Mouse (Mus musculus) midbrain, embryonic 11.5 days (tissue): ENCODE measurements at regions not wholly inside any gene's neighbourhood (a gene's known extent, or its start where the extent isn't known, plus 50 kb on each side); places are given as distances from the start of the nearest gene placed in this dataset.

Experiments
- ATAC-seq: fragments of 200-750 bp; cut with Nextera tagmentation; 2 replicates; pipeline ENCODE4 v1.8.0; 2017; ENCODE audit warnings: moderate TSS enrichment, moderate library complexity; ENCODE audit not compliant: low FRiP score
- DNase-seq: peaks from one replicate; pipeline ENCODE4 v3.0.0; 2015; ENCODE audit warnings: low spot score; ENCODE audit errors: missing footprints
- H3K27ac ChIP-seq: fragments of 300-500 bp; sonication (generic); 2 replicates; pipeline ENCODE4 v1.5.1; 2014; ENCODE audit warnings: low read depth, low read length
- H3K27me3 ChIP-seq: fragments of 300-500 bp; sonication (generic); 2 replicates; pipeline ENCODE4 v1.6.1; 2014; ENCODE audit warnings: mild to moderate bottlenecking, low read length, moderate library complexity, mixed read lengths; ENCODE audit not compliant: control insufficient read depth, insufficient read depth
- H3K36me3 ChIP-seq: fragments of 300-500 bp; sonication (generic); 2 replicates; pipeline ENCODE4 v1.6.1; 2014; ENCODE audit warnings: mild to moderate bottlenecking, low read length, moderate library complexity, mixed read lengths; ENCODE audit not compliant: control insufficient read depth, insufficient read depth
- H3K4me1 ChIP-seq: fragments of 300-500 bp; sonication (generic); 2 replicates; pipeline ENCODE4 v1.6.1; 2014; ENCODE audit warnings: low read length; ENCODE audit not compliant: control insufficient read depth, insufficient read depth
- H3K4me2 ChIP-seq: fragments of 300-500 bp; sonication (generic); 2 replicates; pipeline ENCODE4 v1.6.1; 2014; ENCODE audit warnings: mild to moderate bottlenecking, moderate library complexity
- H3K4me3 ChIP-seq: fragments of 300-500 bp; sonication (generic); 2 replicates; pipeline ENCODE4 v1.5.1; 2014; ENCODE audit warnings: low read depth, low read length
- H3K9ac ChIP-seq: fragments of 300-500 bp; sonication (generic); 2 replicates; pipeline ENCODE4 v1.6.1; 2014; ENCODE audit warnings: low read length
- H3K9me3 ChIP-seq: fragments of 300-500 bp; sonication (generic); 2 replicates; pipeline ENCODE4 v1.6.1; 2016; ENCODE audit warnings: low read length; ENCODE audit not compliant: control insufficient read depth
- WGBS: fragments of 180-500 bp; shearing (Covaris S2); extraction: QIAGEN DNeasy Blood & Tissue Kit; methylation state at CpG from one replicate; pipeline ENCODE4 v1.1.7; 2014; 5-methylcytosine and 5-hydroxymethylcytosine counted together

DNA sequence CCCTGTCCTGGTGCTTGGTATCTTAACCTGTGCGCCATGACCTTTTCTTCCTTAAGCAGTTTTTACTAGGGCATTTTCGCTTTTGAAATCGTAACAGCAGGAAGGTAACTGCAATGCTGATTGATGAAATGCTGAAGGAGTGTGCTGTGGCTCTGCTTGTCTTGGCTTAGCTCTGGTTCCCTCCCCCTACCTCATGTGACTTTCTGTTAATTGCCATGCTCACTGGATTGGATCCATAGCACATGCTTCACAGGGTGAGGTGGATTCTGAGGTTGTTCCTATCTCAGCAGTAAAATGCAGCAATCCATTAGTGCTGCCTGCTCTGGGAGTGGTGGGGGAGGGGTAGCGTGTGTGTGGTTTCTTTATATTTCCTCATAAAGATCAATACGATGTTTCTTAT is 268.6 kb upstream of the Eef2kmt start:
- Histone ChIP-seq H3K27ac (no peak overlapping the region), H3K4me2 (no peak overlapping the region), H3K27me3 (no peaks in the 10 kb centered on the region), H3K9me3 (no peaks in the 10 kb centered on the region), H3K36me3 (no peaks in the 10 kb centered on the region), H3K9ac (no peak overlapping the region), H3K4me3 (no peak overlapping the region), H3K4me1 (no peaks in the 10 kb centered on the region)
- peak; percentile 53 for DNase-seq
- ATAC-seq, result no peak
- WGBS, result 93% methylated on average over 5 of the region's 5 CpGs

- Histone ChIP-seq H3K27ac (peak overlapping the region; percentile 20; the same call in 1 of the 2 replicates), H3K4me2 (no peak overlapping the region)
Observed at GRCm38 (mm10) chr16:5523402-5524021, 267.7 kb upstream of the Eef2kmt start.

DNA sequence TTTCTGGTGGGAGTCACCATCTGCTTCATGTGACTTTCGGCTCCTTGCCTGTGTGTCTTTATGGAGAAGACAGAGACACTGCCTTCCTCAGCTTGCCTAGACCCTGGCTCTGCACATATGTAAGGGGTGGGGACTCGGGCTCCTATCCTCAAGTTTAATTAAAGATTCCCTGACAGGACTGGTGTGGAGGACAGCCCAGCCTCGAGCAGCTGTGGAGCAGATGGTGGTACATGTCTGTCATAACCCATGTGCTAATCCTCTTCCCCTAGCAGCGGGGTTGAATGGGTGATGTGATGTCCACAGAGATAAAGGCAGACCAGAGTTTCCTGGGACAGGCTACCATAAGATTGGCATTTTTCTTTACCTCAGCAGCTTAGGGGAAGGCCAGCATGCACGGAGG is 262.0 kb upstream of the Eef2kmt start:
- no peaks in the 10 kb centered on the region for H3K36me3 ChIP-seq
- no peaks in the 10 kb centered on the region for H3K27me3 ChIP-seq
- no peaks in the 10 kb centered on the region for H3K4me1 ChIP-seq
- WGBS, result 61% methylated on average over 5 of the region's 5 CpGs
- H3K27ac ChIP-seq, result no peak overlapping the region
- ATAC-seq (peak; percentile 59; the same call in 1 of the 2 replicates), DNase-seq (no peak)
- H3K9ac ChIP-seq, result no peak overlapping the region
- H3K4me3 ChIP-seq, result no peak overlapping the region
- no peak overlapping the region for H3K4me2 ChIP-seq
- H3K9me3 ChIP-seq, result no peaks in the 10 kb centered on the region

More at GRCm38 (mm10) chr16:5523402-5524021, 267.7 kb upstream of the Eef2kmt start:
- H3K4me3 ChIP-seq, result no peak overlapping the region
- H3K4me1 ChIP-seq, result no peaks in the 10 kb centered on the region
- H3K9ac ChIP-seq, result no peak overlapping the region
- H3K27me3 ChIP-seq, result no peaks in the 10 kb centered on the region
- DNase-seq (peak; percentile 80), ATAC-seq (peak; percentile 11; the same call in 1 of the 2 replicates)
- 66% methylated on average over 7 of the region's 7 CpGs for WGBS
- H3K36me3 ChIP-seq, result no peaks in the 10 kb centered on the region
- H3K9me3 ChIP-seq, result no peaks in the 10 kb centered on the region

DNA sequence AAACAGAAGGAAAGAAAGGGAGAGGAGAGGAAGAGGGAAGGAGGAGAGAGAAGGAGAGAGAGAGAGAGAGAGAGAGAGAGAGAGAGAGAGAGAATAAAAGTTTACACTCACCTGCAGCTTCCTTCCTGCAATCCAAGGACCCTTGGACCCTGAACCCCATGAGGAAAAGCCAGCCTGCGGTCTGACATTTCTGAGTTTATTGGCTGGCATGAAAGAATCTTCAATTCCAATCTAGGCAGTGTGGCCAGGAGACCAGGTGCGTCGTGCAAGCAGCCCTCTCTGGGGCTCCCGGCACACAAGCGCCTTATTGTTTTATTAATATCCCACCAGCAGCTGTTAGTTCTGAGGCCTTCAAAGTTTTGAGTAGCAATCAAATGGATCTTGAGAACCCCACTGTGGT is 260.1 kb upstream of the Eef2kmt start:
- peak; percentile 80 for DNase-seq
- Histone ChIP-seq H3K27me3 (no peaks in the 10 kb centered on the region), H3K4me2 (no peak overlapping the region), H3K4me1 (no peaks in the 10 kb centered on the region), H3K9ac (no peak overlapping the region), H3K36me3 (no peaks in the 10 kb centered on the region), H3K4me3 (no peak overlapping the region), H3K27ac (no peak overlapping the region), H3K9me3 (no peaks in the 10 kb centered on the region)
- ATAC-seq, result no peak
- 82% methylated on average over 5 of the region's 5 CpGs for WGBS

DNA sequence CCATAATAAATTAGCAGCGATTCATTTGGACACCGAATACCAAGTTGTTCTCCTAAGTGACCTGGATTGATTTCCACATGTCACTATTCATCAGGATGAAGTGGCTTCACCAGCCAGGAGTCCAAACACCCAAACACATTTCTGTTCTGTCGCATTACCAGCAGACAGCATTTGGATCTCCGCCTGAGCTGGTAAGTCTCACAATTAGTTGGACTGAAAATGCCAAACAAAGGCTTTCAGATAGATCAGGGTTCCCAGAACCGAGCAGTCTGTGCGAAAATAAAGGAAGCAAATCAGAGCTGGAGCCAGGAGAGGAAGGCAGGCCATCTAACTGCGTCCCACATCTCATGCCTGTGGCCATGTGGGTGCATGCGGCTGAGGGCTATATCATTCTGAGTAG is 251.5 kb upstream of the Eef2kmt start:
- DNase-seq (peak; percentile 10), ATAC-seq (no peak)
- H3K36me3 ChIP-seq, result no peaks in the 10 kb centered on the region
- no peak overlapping the region for H3K4me3 ChIP-seq
- no peaks in the 10 kb centered on the region for H3K27me3 ChIP-seq
- H3K4me2 ChIP-seq, result no peak overlapping the region
- WGBS, result 86% methylated on average over 8 of the region's 8 CpGs
- H3K9me3 ChIP-seq, result no peaks in the 10 kb centered on the region
- H3K9ac ChIP-seq, result no peak overlapping the region
- no peak overlapping the region for H3K27ac ChIP-seq
- no peaks in the 10 kb centered on the region for H3K4me1 ChIP-seq

DNA sequence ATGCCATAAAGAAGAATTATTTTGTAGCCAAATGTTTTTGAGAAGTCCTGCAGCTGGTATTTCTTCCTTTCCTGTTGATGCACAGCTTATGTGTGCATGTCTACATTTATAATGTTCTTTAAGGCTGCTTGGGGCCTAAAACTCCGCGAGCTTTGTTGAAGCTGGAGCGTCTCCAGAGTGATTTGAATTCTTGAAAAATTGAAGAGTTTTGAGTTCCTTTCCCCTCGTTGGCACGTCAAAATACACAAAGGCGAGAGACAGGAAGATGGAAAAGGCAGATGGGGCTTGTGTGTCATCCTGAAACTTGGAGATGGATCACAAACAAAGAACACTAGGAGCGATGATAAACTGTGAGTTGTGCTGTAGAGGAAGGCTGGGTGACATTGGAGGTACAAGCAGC is 246.2 kb upstream of the Eef2kmt start:
- Histone ChIP-seq H3K9me3 (no peaks in the 10 kb centered on the region), H3K4me1 (no peaks in the 10 kb centered on the region), H3K27me3 (no peaks in the 10 kb centered on the region), H3K4me3 (no peak overlapping the region), H3K4me2 (no peak overlapping the region), H3K27ac (no peak overlapping the region), H3K9ac (no peak overlapping the region), H3K36me3 (no peaks in the 10 kb centered on the region)
- WGBS, result 93% methylated on average over 7 of the region's 7 CpGs
- ATAC-seq (no peak), DNase-seq (no peak)

DNA sequence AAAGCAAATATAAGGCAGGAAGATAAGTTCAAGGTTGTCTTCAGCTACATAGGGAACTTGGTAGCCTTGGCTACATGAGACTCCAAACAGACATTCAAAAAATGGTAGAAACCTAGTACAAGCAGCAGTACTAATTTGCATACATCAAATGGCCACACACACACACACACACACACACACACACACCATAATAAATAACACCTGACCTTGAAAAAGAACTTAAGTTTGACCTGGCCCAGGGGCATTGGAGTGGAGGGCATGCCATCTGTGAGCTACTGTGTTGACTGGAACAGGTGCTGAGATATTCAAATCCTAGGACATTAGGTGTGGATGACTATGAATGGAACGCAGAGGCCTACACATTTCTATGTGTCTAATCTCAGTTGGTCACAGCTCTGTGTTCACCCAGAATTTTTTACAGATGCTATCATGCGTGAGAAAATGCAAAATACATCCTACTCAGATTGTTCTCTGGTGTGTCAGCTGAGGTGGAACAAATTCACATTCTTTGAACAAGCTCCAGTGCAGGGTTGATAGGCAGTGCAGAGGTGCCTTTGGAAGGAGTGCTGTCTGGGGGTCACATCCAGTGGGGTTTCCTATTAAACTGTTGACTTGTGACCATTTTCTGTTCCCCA is 240.4 kb upstream of the Eef2kmt start:
- H3K9ac ChIP-seq, result no peak overlapping the region
- no peaks in the 10 kb centered on the region for H3K27me3 ChIP-seq
- no peak overlapping the region for H3K4me2 ChIP-seq
- 54% methylated on average over 2 of the region's 2 CpGs for WGBS
- no peaks in the 10 kb centered on the region for H3K9me3 ChIP-seq
- H3K4me1 ChIP-seq, result peaks cover 9% of the 10 kb centered on the region; the same call in 1 of the 2 replicates
- peak; percentile 79 for DNase-seq
- no peak overlapping the region for H3K4me3 ChIP-seq
- no peaks in the 10 kb centered on the region for H3K36me3 ChIP-seq
- H3K27ac ChIP-seq, result no peak overlapping the region
- peak; percentile 66; the same call in 1 of the 2 replicates for ATAC-seq

DNA sequence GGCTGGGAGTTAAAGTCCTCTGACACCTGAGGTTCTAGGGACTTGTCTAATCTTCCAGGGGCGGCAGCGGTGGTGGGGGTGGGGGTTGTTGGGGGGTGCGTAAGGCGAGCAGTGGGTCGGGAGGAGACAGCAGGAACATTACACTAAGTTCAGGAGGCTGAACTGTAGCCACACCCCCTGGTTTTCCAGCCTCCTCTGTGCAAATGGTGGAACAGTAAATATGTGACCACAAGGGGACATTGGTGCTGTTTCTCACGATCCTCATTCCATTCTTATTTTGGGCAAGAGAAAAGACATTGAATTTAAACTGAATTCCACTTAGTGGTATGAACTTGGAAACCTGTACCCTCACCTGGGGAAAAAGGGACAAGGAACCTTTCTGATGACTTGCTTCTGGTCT is 237.6 kb upstream of the Eef2kmt start:
- H3K36me3 ChIP-seq, result no peaks in the 10 kb centered on the region
- H3K9ac ChIP-seq, result no peak overlapping the region
- no peak overlapping the region for H3K4me2 ChIP-seq
- no peaks in the 10 kb centered on the region for H3K27me3 ChIP-seq
- H3K4me3 ChIP-seq, result no peak overlapping the region
- H3K4me1 ChIP-seq, result peaks cover 9% of the 10 kb centered on the region; the same call in 1 of the 2 replicates
- H3K9me3 ChIP-seq, result no peaks in the 10 kb centered on the region
- no peak for ATAC-seq
- H3K27ac ChIP-seq, result no peak overlapping the region
- WGBS, result 43% methylated on average over 6 of the region's 6 CpGs
- peak; percentile 78 for DNase-seq

- ATAC-seq (no peak), DNase-seq (no peak)
- H3K4me3 ChIP-seq, result no peak overlapping the region
- H3K4me2 ChIP-seq, result no peak overlapping the region
- H3K9me3 ChIP-seq, result no peaks in the 10 kb centered on the region
- H3K36me3 ChIP-seq, result no peaks in the 10 kb centered on the region
- no peak overlapping the region for H3K9ac ChIP-seq
- no peaks in the 10 kb centered on the region for H3K27me3 ChIP-seq
- WGBS, result 69% methylated on average over 3 of the region's 3 CpGs
- no peak overlapping the region for H3K27ac ChIP-seq
- H3K4me1 ChIP-seq, result no peaks in the 10 kb centered on the region
Observed at GRCm38 (mm10) chr16:5487259-5487658, 231.5 kb upstream of the Eef2kmt start.
